Mouse (Mus musculus) liver, embryonic 14.5 days (tissue): ENCODE measurements around the gene Slc8a3. TPM values are rescaled to one million over a fixed set of nuclear protein-coding genes. Genes with fewer than 3 reads are reported as not detected.

Experiments
- ATAC-seq: fragments of 200-750 bp; cut with Nextera tagmentation; 2 replicates; pipeline ENCODE4 v1.8.0; 2017; ENCODE audit warnings: moderate number of reproducible peaks, mild to moderate bottlenecking, moderate library complexity; ENCODE audit not compliant: insufficient read depth
- DNase-seq, 3 experiments: peaks; one replicate each; pipeline ENCODE4 v3.0.0-alpha.2; 2012 to 2013; ENCODE audit warnings: low read depth in 3 of 3, low spot score in 3 of 3
- H3K27ac ChIP-seq: fragments of 300-500 bp; sonication (generic); 2 replicates; pipeline ENCODE4 v1.5.1; 2014; ENCODE audit warnings: moderate library complexity, mild to moderate bottlenecking, control low read depth, inconsistent platforms
- H3K27me3 ChIP-seq: fragments of 300-500 bp; sonication (generic); 2 replicates; pipeline ENCODE4 v1.6.1; 2014; ENCODE audit warnings: mild to moderate bottlenecking, low read length, moderate library complexity; ENCODE audit not compliant: control insufficient read depth, insufficient read depth
- H3K36me3 ChIP-seq: fragments of 300-500 bp; sonication (generic); replicated peaks from 2 replicates; pipeline ENCODE4 v1.6.1; 2014; ENCODE audit warnings: low read depth; ENCODE audit not compliant: control insufficient read depth, insufficient read depth
- H3K4me1 ChIP-seq, 2 experiments: fragments of 200-500 bp in 1 of 2; fragments of 300-500 bp in 1 of 2; sonication (generic) in 1 of 2; replicated peaks; 2 replicates each; pipeline ENCODE4 v1.6.1; 2012 to 2014; ENCODE audit warnings: antibody characterized with exemption in 1 of 2, inconsistent platforms in 1 of 2, low read length in 1 of 2; ENCODE audit not compliant: control insufficient read depth in 2 of 2, insufficient read depth in 2 of 2
- H3K4me2 ChIP-seq: fragments of 300-500 bp; sonication (generic); 2 replicates; pipeline ENCODE4 v1.6.1; 2014; ENCODE audit warnings: low read depth, mild to moderate bottlenecking, control low read depth, moderate library complexity
- H3K4me3 ChIP-seq, 2 experiments: fragments of 200-500 bp in 1 of 2; fragments of 300-500 bp in 1 of 2; sonication (generic) in 1 of 2; 2 replicates each; pipeline ENCODE4 v1.5.1; 2012 to 2014; ENCODE audit warnings: low read depth in 2 of 2, low read length in 2 of 2, mild to moderate bottlenecking in 2 of 2, control low read depth in 1 of 2, inconsistent platforms in 1 of 2, moderate library complexity in 1 of 2; ENCODE audit not compliant: insufficient read depth in 1 of 2
- H3K9ac ChIP-seq: fragments of 300-500 bp; sonication (generic); replicated peaks from 2 replicates; pipeline ENCODE4 v1.6.1; 2014; ENCODE audit warnings: mild to moderate bottlenecking, control low read depth, moderate library complexity
- H3K9me3 ChIP-seq: fragments of 300-500 bp; sonication (generic); 2 replicates; pipeline ENCODE4 v1.6.1; 2016; ENCODE audit warnings: low read length, mixed read lengths; ENCODE audit not compliant: control insufficient read depth
- CTCF ChIP-seq: IDR thresholded peaks from 2 replicates; pipeline ENCODE4 v1.5.1; 2016; ENCODE audit warnings: antibody characterized with exemption, low read depth, control low read depth
- EP300 ChIP-seq: IDR thresholded peaks from 2 replicates; pipeline ENCODE4 v1.6.1; 2016; ENCODE audit warnings: antibody characterized with exemption, low read depth
- WGBS: fragments of 180-500 bp; shearing (Covaris S2); extraction: QIAGEN DNeasy Blood & Tissue Kit; methylation state at CpG from one replicate; pipeline ENCODE4 v1.1.7; 2014; ENCODE audit not compliant: insufficient replicate concordance; 5-methylcytosine and 5-hydroxymethylcytosine counted together
- polyA plus RNA-seq, 2 experiments: library from polyadenylated mRNA; depleted of rRNA in 1 of 2; stranded (reverse) in 1 of 2; unstranded in 1 of 2; fragments of >200 nt; fragmentation: Nextera tagmentation in 1 of 2; extraction: Ambion mirVana in 1 of 2; gene quantifications; 2 replicates each; pipeline versions ENCODE4 v1.2.1 to v1.2.3; 2012 to 2014

Gene Slc8a3
- polyA plus RNA-seq, 2 experiments = 0.02 TPM; not detected in 1

GRCm38 (mm10) chr12:81241096-81241495 lies 91.9 kb downstream of the Slc8a3 start:
- Histone ChIP-seq H3K27me3 (no peaks in the 10 kb centered on the region), H3K4me1 (no peaks in the 10 kb centered on the region), H3K4me3 (no peak overlapping the region), H3K9me3 (no peaks in the 10 kb centered on the region), H3K27ac (no peak overlapping the region), H3K36me3 (no peaks in the 10 kb centered on the region), H3K4me2 (no peak overlapping the region), H3K9ac (no peak overlapping the region)
- TF ChIP-seq CTCF = no peak
- no peak for TF ChIP-seq EP300
- no peak for DNase-seq
- ATAC-seq = no peak
- WGBS = 49% methylated on average over 4 of the region's 4 CpGs

GRCm38 (mm10) chr12:81237158-81237557 lies 95.8 kb downstream of the Slc8a3 start:
- WGBS = 52% methylated on average over 1 of the region's 1 CpGs
- DNase-seq (no peak), ATAC-seq (no peak)
- Histone ChIP-seq H3K9me3 (no peaks in the 10 kb centered on the region), H3K4me2 (no peak overlapping the region), H3K9ac (no peak overlapping the region), H3K27me3 (no peaks in the 10 kb centered on the region), H3K27ac (no peak overlapping the region), H3K36me3 (no peaks in the 10 kb centered on the region), H3K4me1 (no peaks in the 10 kb centered on the region), H3K4me3 (no peak overlapping the region)
- TF ChIP-seq CTCF (no peak), EP300 (no peak)

GRCm38 (mm10) chr12:81235456-81236330 lies 97.3 kb downstream of the Slc8a3 start:
- Histone ChIP-seq H3K9ac (no peak overlapping the region), H3K4me3 (no peak overlapping the region), H3K36me3 (no peaks in the 10 kb centered on the region), H3K27ac (no peak overlapping the region), H3K9me3 (no peaks in the 10 kb centered on the region), H3K27me3 (no peaks in the 10 kb centered on the region), H3K4me1 (no peaks in the 10 kb centered on the region), H3K4me2 (no peak overlapping the region)
- ATAC-seq = no peak
- TF ChIP-seq EP300 (no peak), CTCF (no peak)
- no peak for DNase-seq
- 62% methylated on average over 10 of the region's 10 CpGs for WGBS

- Histone ChIP-seq H3K27ac (no peak overlapping the region), H3K4me3 (no peak overlapping the region), H3K4me2 (no peak overlapping the region), H3K36me3 (no peaks in the 10 kb centered on the region), H3K9me3 (no peaks in the 10 kb centered on the region), H3K9ac (no peak overlapping the region), H3K27me3 (no peaks in the 10 kb centered on the region), H3K4me1 (no peaks in the 10 kb centered on the region)
- 52% methylated on average over 1 of the region's 1 CpGs for WGBS
- ATAC-seq = no peak
- TF ChIP-seq EP300 = no peak
- TF ChIP-seq CTCF = no peak
- DNase-seq = no peak
Observed at GRCm38 (mm10) chr12:81233746-81234380, 99.1 kb downstream of the Slc8a3 start.

- no peaks in the 10 kb centered on the region for H3K27me3 ChIP-seq
- H3K4me1 ChIP-seq = no peaks in the 10 kb centered on the region
- ATAC-seq (no peak), DNase-seq (no peak)
- H3K9me3 ChIP-seq = no peaks in the 10 kb centered on the region
- H3K27ac ChIP-seq = no peak overlapping the region
- H3K9ac ChIP-seq = no peak overlapping the region
- 58% methylated on average over 5 of the region's 5 CpGs for WGBS
- no peak for TF ChIP-seq EP300
- no peak for TF ChIP-seq CTCF
- no peaks in the 10 kb centered on the region for H3K36me3 ChIP-seq
- no peak overlapping the region for H3K4me3 ChIP-seq
- no peak overlapping the region for H3K4me2 ChIP-seq
Observed at GRCm38 (mm10) chr12:81227767-81228460, 105.1 kb downstream of the Slc8a3 start.
